Mouse (Mus musculus) forebrain, embryonic 12.5 days (tissue): Measurements from ENCODE around the gene Rnf166. TPM values are rescaled to one million over a fixed set of nuclear protein-coding genes. Genes with fewer than 3 reads are reported as not detected.

Source experiments
- ATAC-seq: fragments of 200-750 bp; cut with Nextera tagmentation; 2 replicates; pipeline ENCODE4 v1.8.0; 2017; ENCODE audit warnings: moderate TSS enrichment; ENCODE audit not compliant: low FRiP score
- H3K27ac ChIP-seq: fragments of 300-500 bp; sonication (generic); 2 replicates; pipeline ENCODE4 v1.5.1; 2016; ENCODE audit warnings: mild to moderate bottlenecking
- H3K27me3 ChIP-seq: fragments of 300-500 bp; sonication (generic); 2 replicates; pipeline ENCODE4 v1.6.1; 2016; ENCODE audit warnings: mild to moderate bottlenecking
- H3K36me3 ChIP-seq: fragments of 300-500 bp; sonication (generic); replicated peaks from 2 replicates; pipeline ENCODE4 v1.6.1; 2016; ENCODE audit warnings: mild to moderate bottlenecking
- H3K4me1 ChIP-seq: fragments of 300-500 bp; sonication (generic); 2 replicates; pipeline ENCODE4 v1.6.1; 2016
- H3K4me2 ChIP-seq: fragments of 300-500 bp; sonication (generic); 2 replicates; pipeline ENCODE4 v1.6.1; 2016; ENCODE audit warnings: mild to moderate bottlenecking, moderate library complexity
- H3K4me3 ChIP-seq: fragments of 300-500 bp; sonication (generic); replicated peaks from 2 replicates; pipeline ENCODE4 v1.5.1; 2016; ENCODE audit warnings: mild to moderate bottlenecking
- H3K9ac ChIP-seq: fragments of 300-500 bp; sonication (generic); 2 replicates; pipeline ENCODE4 v1.6.1; 2016; ENCODE audit warnings: mild to moderate bottlenecking
- H3K9me3 ChIP-seq: fragments of 300-500 bp; sonication (generic); 2 replicates; pipeline ENCODE4 v1.6.1; 2016
- WGBS: fragments of 180-500 bp; shearing (Covaris S2); methylation state at CpG from one replicate; pipeline ENCODE4 v1.1.7; 2016; 5-methylcytosine and 5-hydroxymethylcytosine counted together
- polyA plus RNA-seq: library from polyadenylated mRNA; unstranded; fragments of >200 nt; fragmentation: Nextera tagmentation; extraction: Ambion mirVana; gene quantifications from 2 replicates; pipeline ENCODE4 v1.2.1, GENCODE M21; 2016

Gene Rnf166
- polyA plus RNA-seq, 1 experiment from 2014 or later, result 35.1 TPM

DNA sequence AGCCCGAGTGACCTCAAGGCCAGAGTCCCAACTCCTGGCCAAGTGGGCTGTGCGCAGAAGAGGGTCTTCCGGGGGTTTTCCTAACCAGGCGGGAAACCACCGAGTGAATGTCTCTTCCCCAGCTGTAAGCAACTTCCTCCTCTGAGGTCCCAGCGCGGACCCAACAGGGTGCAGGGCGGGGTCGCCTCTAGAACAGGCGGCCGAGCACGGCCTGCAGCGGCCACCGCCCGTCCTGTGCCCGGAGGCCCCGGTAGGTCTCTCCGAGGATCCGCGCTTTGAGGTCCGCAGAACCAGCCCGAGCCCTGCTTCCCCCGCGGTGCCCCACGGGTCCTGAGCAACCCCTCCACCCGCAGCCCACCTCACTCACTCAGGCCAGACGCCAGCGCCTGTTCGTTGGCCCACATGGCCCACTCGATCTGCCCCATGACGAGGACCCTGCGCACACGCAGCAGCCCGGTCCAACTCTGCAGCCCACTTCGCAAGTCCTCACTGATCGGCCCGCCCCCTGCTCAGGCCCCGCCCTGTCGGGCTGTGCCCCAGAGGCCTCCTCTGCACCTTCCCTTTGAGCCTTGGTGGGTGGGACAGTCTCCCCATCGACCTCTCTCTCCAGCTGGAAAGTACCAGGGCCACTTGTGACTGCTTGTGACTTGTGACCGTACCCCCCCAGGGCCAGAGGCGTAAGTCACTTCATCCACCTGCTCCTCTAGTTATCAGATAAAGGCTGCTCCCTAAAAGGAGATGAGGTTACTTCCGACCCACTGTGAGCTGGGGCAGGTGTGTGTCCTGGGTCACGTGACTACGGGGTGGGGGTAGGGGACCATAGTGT is 43.2 kb downstream of the Rnf166 start, which contains the start of gene Cyba:
Cyba (minus strand) TSS at position 488 of the 826 bp plus-strand sequence.
- peak; percentile 76 for ATAC-seq
- Histone ChIP-seq H3K9ac (peak within 1 kb of the TSS; percentile 64), H3K27me3 (peaks cover 13% of the 10 kb centered on the region; the same call in 1 of the 2 replicates), H3K4me1 (peaks cover 18% of the 10 kb centered on the region), H3K4me2 (peak within 1 kb of the TSS; percentile 76), H3K4me3 (peak within 1 kb of the TSS; percentile 42), H3K9me3 (peaks cover 4% of the 10 kb centered on the region; the same call in 1 of the 2 replicates), H3K36me3 (peaks cover 39% of the 10 kb centered on the region), H3K27ac (no peak within 1 kb of the TSS)
- 5% methylated on average over 43 of the region's 45 CpGs for WGBS

DNA sequence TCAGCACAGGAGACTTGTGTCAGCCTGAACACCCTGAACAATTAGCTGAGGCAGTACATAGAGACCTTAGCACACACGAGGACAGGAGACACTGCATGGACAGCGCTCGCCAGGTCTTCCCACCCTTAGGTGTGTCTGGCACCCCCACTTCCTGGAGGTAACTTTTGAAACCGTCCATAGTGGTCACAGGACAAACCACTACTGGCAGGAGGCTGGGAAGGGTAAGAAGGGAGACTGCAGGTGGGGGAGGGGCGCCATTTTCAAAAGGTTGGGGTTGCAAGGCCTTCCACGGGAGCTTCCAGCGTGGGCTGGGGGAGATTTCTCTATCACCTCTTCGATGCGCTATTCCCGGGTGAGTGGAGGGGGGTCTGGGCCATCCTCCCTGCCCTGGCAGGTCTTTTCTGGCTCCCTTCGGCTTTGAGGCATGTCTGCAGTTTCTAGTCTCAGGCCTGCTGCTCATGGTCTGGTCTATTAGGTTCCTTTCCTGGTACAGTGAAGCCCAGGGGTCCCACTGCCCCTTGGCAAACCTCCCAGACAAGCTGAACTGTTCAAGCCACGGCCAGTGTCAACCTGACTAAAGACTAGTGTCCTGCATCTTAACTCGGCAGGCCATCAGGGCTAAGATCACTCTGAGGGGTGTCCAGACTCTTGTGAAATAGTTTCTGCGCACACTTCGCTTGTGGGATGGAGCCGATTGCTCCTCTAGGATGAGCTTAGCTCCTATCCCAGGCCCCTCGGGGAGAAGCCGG is 44.0 kb downstream of the Rnf166 start:
- no peak overlapping the region for H3K27ac ChIP-seq
- peak overlapping the region; percentile 42 for H3K4me3 ChIP-seq
- peaks cover 18% of the 10 kb centered on the region for H3K4me1 ChIP-seq
- 38% methylated on average over 18 of the region's 18 CpGs for WGBS
- peaks cover 13% of the 10 kb centered on the region; the same call in 1 of the 2 replicates for H3K27me3 ChIP-seq
- H3K4me2 ChIP-seq, result peak overlapping the region; percentile 76
- peaks cover 4% of the 10 kb centered on the region; the same call in 1 of the 2 replicates for H3K9me3 ChIP-seq
- peak overlapping the region; percentile 64 for H3K9ac ChIP-seq
- no peak for ATAC-seq
- peaks cover 31% of the 10 kb centered on the region for H3K36me3 ChIP-seq

DNA sequence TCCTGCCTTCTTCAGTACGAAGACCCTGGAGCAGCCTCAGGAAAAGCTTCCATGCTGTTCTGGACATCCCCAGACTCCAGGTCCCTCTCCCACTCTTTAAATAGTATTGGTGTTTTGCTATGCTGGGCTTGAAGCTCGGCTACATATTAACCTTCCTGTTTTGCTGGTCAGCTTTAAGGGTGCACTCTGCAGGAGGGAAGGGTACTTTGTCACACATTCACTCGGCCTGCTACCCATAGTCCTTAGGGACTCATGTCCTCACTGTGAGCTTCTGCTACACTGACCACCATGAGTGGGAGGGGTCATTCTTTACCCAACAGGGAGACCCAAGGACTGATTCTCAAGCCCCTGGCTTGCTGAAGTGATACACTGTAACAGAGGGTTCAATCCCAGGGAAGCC is 45.2 kb downstream of the Rnf166 start:
- H3K27ac ChIP-seq, result no peak overlapping the region
- no peak overlapping the region for H3K4me2 ChIP-seq
- WGBS, result 77% methylated on average over 3 of the region's 3 CpGs
- no peak for ATAC-seq
- peaks cover 4% of the 10 kb centered on the region; the same call in 1 of the 2 replicates for H3K9me3 ChIP-seq
- H3K27me3 ChIP-seq, result peaks cover 13% of the 10 kb centered on the region; the same call in 1 of the 2 replicates
- peaks cover 19% of the 10 kb centered on the region for H3K36me3 ChIP-seq
- no peak overlapping the region for H3K9ac ChIP-seq
- H3K4me3 ChIP-seq, result no peak overlapping the region
- peaks cover 18% of the 10 kb centered on the region for H3K4me1 ChIP-seq

DNA sequence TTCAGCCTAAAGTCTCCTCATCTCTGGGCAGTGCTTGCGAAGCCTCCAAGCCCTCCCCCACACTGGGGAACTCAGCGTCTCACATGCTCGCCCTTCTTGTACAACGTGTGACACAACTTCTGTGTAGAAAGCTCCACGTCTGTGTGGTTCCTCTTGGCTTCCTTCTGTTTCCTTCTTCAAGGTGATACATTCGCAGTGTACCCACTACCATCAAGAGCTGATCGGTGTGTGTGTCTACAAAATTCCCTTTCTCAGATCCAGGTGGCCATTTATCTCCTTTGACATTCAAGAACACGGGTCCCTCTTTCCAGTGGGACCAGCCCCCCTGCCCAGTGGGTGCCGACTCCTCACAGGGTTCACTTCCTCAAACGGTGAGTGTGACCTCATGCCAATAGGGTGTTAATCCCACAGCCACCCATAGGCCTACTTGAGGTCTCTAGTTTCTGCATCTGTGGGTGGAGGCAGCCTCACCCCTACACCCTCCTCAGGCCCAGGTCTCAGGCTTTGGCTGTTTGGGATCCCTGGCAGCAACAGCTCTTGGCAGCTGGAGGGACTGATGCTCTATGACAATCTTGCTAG is 45.7 kb downstream of the Rnf166 start:
- 90% methylated on average over 10 of the region's 10 CpGs for WGBS
- H3K27ac ChIP-seq, result no peak overlapping the region
- no peak for ATAC-seq
- H3K4me1 ChIP-seq, result peaks cover 18% of the 10 kb centered on the region
- H3K4me2 ChIP-seq, result no peak overlapping the region
- H3K4me3 ChIP-seq, result no peak overlapping the region
- peaks cover 14% of the 10 kb centered on the region for H3K36me3 ChIP-seq
- H3K9ac ChIP-seq, result no peak overlapping the region
- H3K27me3 ChIP-seq, result peaks cover 13% of the 10 kb centered on the region; the same call in 1 of the 2 replicates
- no peaks in the 10 kb centered on the region for H3K9me3 ChIP-seq

DNA sequence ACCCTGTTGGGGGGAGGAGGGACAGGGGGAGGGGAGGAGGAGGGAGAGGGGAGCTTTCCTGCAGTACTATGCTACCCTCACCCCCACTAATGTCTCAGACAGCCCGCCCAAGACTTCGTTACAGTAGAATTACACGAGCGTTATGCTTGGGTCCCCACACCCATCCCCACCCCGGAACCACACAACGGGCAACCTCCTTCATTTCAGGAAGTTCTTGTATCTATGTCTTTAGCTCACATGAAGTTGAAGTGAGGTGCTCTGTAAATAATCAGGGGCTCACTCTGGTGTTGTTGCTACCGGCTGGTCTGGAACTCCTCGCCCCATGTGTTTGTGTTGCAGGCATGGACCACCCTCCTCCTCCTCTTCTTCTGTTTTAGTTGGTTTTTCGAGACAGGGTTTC is 47.7 kb downstream of the Rnf166 start:
- no peak for ATAC-seq
- 94% methylated on average over 9 of the region's 9 CpGs for WGBS

DNA sequence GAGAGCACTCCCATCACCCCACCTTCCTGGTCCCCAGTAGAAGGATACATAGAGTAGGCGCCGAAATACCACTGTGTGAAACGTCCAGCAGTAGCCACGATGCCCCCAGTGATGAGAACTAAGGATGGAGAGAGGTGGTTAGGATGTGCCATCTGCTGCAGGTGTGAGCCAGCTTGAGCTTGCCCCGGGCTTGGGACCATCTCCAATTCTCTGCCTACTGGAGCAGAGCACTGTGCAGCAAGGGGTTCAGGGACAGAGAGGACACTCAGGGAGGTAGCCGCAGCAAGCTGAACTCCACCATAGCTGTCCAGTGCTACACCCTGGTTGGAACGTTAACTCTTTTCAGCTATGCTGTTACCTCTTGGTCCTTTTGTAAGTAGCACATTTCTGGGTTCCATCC is 48.3 kb downstream of the Rnf166 start:
- H3K9me3 ChIP-seq, result no peaks in the 10 kb centered on the region
- H3K27me3 ChIP-seq, result peaks cover 10% of the 10 kb centered on the region; the same call in 1 of the 2 replicates
- 91% methylated on average over 7 of the region's 7 CpGs for WGBS
- H3K9ac ChIP-seq, result no peak overlapping the region
- no peak for ATAC-seq
- H3K4me3 ChIP-seq, result no peak overlapping the region
- H3K27ac ChIP-seq, result no peak overlapping the region
- no peak overlapping the region for H3K4me2 ChIP-seq
- peaks cover 11% of the 10 kb centered on the region for H3K4me1 ChIP-seq
- no peaks in the 10 kb centered on the region; the same call in 1 of the 2 replicates for H3K36me3 ChIP-seq

More for the DNA sequence above, 47.7 kb downstream of the Rnf166 start:
- Histone ChIP-seq H3K36me3 (no peaks in the 10 kb centered on the region; the same call in 1 of the 2 replicates), H3K27ac (no peak overlapping the region), H3K9me3 (no peaks in the 10 kb centered on the region), H3K4me3 (no peak overlapping the region), H3K4me2 (no peak overlapping the region), H3K4me1 (peaks cover 16% of the 10 kb centered on the region), H3K27me3 (peaks cover 13% of the 10 kb centered on the region; the same call in 1 of the 2 replicates), H3K9ac (no peak overlapping the region)

DNA sequence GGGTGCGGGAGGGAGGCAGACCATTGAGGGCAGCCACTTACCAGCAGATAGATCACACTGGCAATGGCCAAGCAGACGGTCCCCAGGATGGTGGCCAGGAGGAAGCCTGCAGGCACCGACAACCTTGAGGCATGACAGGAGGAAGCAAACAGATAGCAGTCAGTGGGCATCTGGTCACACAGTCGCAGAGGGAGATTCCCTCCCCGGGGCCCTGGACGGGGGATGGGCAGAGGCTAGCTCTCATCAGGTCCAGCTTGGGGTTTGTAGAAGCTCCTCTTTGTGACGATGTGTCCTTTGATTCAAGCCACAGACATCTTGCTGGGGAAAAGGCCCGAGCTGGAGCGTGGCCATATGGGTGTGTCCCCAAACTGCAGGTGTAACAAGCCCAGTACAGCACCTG is 49.7 kb downstream of the Rnf166 start:
- no peak overlapping the region for H3K27ac ChIP-seq
- WGBS, result 81% methylated on average over 9 of the region's 9 CpGs
- no peak for ATAC-seq
- H3K9ac ChIP-seq, result no peak overlapping the region
- H3K36me3 ChIP-seq, result no peaks in the 10 kb centered on the region; the same call in 1 of the 2 replicates
- H3K4me3 ChIP-seq, result no peak overlapping the region
- H3K4me1 ChIP-seq, result no peaks in the 10 kb centered on the region
- H3K9me3 ChIP-seq, result no peaks in the 10 kb centered on the region
- H3K27me3 ChIP-seq, result no peaks in the 10 kb centered on the region
- H3K4me2 ChIP-seq, result no peak overlapping the region

DNA sequence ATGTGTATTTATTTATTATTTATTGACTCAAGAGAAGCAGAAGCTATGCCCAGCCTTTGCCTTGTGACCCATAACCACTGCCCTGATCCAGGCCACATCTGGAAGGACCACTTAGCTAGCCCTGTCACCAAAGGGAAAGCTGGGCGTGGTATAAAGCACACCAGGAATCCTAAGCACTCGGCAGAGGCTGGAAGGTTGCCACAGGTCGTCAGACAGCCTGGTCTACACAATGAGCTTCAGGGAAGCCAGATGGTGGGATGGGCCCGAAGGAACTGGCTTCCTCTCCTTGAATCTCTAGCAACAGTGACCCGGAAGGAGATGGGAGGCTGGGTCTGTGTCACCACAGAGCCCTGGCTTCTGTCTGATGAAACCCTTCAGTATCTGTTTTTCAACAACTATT is 52.2 kb downstream of the Rnf166 start:
- ATAC-seq, result no peak
- Histone ChIP-seq H3K4me3 (no peak overlapping the region), H3K36me3 (peaks cover 6% of the 10 kb centered on the region), H3K27ac (no peak overlapping the region), H3K27me3 (no peaks in the 10 kb centered on the region), H3K9me3 (no peaks in the 10 kb centered on the region), H3K4me1 (no peaks in the 10 kb centered on the region; the same call in 1 of the 2 replicates), H3K4me2 (no peak overlapping the region), H3K9ac (no peak overlapping the region)
- 66% methylated on average over 5 of the region's 5 CpGs for WGBS

DNA sequence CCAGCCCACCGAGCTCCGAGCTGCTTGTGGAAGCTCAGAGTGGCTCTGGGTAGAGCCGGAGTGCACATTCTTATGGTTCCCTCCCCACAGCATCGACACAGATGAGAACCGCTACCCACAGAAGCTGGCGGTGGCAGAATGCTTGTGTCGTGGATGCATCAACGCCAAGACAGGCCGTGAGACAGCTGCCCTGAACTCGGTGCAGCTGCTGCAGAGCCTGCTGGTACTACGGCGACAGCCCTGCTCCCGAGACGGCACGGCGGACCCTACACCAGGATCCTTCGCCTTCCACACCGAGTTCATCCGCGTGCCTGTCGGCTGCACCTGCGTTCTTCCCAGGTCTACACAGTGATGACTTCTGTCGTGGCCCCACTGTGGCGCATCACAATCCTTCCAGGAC is 52.6 kb downstream of the Rnf166 start:
- Histone ChIP-seq H3K4me1 (no peaks in the 10 kb centered on the region; the same call in 1 of the 2 replicates), H3K27me3 (no peaks in the 10 kb centered on the region), H3K4me2 (no peak overlapping the region), H3K9ac (no peak overlapping the region), H3K27ac (no peak overlapping the region), H3K4me3 (no peak overlapping the region), H3K9me3 (no peaks in the 10 kb centered on the region), H3K36me3 (peaks cover 10% of the 10 kb centered on the region)
- 87% methylated on average over 24 of the region's 24 CpGs for WGBS
- no peak for ATAC-seq

DNA sequence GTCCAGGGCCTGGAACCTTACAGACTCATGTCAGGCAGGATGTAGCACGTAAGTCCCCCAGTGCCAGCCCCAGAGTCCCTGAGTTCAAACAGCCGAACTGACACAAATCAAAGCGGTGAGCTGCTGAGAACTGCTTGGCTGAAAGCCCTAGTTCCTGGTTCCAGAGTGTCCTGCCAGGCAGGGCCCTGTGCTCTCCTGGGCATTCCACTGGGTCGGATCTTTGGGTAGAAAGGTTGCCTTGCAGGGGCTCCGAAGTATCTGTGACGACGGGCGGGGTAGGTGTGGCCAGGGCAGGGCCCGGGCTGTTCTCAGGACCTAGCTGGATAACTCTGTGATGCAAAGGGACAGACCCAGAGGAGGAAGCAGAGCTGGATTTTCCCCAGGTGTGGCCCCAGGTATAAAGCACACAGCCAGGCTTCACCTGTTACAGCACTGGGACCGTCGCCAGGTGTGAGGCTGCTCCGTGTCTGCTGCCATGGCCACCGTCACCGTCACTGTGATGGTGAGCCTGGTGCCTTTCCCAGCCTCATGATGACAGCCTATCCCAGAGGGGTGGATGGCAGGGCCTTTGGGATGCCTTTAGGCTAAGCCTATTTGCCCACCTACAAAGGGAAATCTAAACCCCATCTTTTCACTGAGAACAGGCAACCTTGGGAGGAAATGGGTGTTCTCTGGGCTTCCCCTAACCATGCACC is 54.3 kb downstream of the Rnf166 start, which contains the start of gene Il17c:
Il17c (plus strand) TSS at position 645 of the 695 bp plus-strand sequence.
- 88% methylated on average over 14 of the region's 14 CpGs for whole genome bisulfite sequencing
- Histone ChIP-seq H3K27me3 (no peaks in the 10 kb centered on the region), H3K36me3 (peaks cover 26% of the 10 kb centered on the region), H3K4me3 (no peak within 1 kb of the TSS), H3K27ac (no peak within 1 kb of the TSS), H3K9me3 (no peaks in the 10 kb centered on the region), H3K4me1 (no peaks in the 10 kb centered on the region; the same call in 1 of the 2 replicates), H3K4me2 (no peak within 1 kb of the TSS), H3K9ac (no peak within 1 kb of the TSS)
- ATAC-seq, result no peak

DNA sequence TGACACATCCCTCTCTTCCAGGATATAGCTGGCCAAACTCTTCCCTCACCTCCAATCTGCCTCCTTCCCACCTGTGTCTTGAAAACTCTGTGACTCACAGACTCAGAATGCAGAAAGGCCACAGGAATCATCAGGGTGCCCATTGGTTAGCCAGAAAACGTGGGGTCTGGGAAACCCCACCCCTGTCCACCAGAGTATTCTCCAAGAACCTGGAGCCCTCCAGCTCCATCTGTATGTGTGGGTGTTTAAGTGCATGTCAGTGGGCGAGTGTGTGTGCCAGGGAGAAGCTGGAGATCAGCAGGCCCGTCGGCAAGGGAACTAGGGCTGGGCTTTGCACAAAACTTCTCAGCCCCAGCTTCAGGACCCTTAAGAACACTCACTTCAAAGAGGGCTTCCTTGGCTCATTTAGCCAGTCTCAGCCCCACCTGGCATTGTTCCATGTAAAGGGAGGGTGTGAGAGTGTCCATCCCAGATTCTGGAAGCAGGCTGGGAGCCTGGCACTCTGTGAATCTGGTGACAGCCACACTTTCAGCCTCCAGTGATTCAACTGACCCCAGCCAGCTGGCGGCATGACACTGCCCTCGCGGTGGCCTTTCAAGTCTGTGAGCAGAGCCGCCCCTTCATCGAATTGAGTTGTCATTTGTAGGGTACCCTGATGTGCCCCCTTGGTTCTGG is 55.8 kb downstream of the Rnf166 start:
- H3K4me2 ChIP-seq, result no peak overlapping the region
- no peak overlapping the region for H3K9ac ChIP-seq
- peaks cover 41% of the 10 kb centered on the region for H3K36me3 ChIP-seq
- WGBS, result 78% methylated on average over 9 of the region's 9 CpGs
- no peak for ATAC-seq
- no peaks in the 10 kb centered on the region for H3K9me3 ChIP-seq
- H3K4me3 ChIP-seq, result no peak overlapping the region
- H3K4me1 ChIP-seq, result no peaks in the 10 kb centered on the region; the same call in 1 of the 2 replicates
- H3K27ac ChIP-seq, result no peak overlapping the region
- no peaks in the 10 kb centered on the region for H3K27me3 ChIP-seq
